Mouse (Mus musculus): ENCODE results near the gene Wipf2.

- TF ChIP-seq CTCF (IDR thresholded peaks at IDR 0.05) (no peak), POLR2A (IDR thresholded peaks at IDR 0.05; ENCODE audit: insufficient read depth, low read depth, low read length) (no peak)
These were observed 48.1 kb downstream of the Wipf2 start for GRCm38 (mm10) chr11:98911498-98911897.

All from heart, adult 2 months (tissue).